Mouse (Mus musculus) MEL (cell line): Measurements from ENCODE around the gene Gstz1.

ENCODE experiments used
- CTCF ChIP-seq, 3 experiments: IDR thresholded peaks in 2 of 3; conservative IDR thresholded peaks in 1 of 3; 2 replicates each; pipeline ENCODE4 v1.5.1; 2011 to 2012; ENCODE audit warnings: low read length in 3 of 3, low read depth in 2 of 3, mild to moderate bottlenecking in 2 of 3, improper control_type of control experiment in 1 of 3, inconsistent platforms in 1 of 3, mixed read lengths in 1 of 3, moderate library complexity in 1 of 3; ENCODE audit not compliant: control insufficient read depth in 1 of 3, insufficient read depth in 1 of 3, poor library complexity in 1 of 3, severe bottlenecking in 1 of 3
- ELF1 ChIP-seq: IDR thresholded peaks from 2 replicates; pipeline ENCODE4 v1.6.1; 2014; ENCODE audit warnings: low read depth, mild to moderate bottlenecking, inconsistent platforms, low read length, improper control_type of control experiment, moderate library complexity
- EP300 ChIP-seq, 2 experiments: IDR thresholded peaks; 2 replicates each; pipeline ENCODE4 v1.6.1; 2011; ENCODE audit warnings: improper control_type of control experiment in 2 of 2, low read length in 2 of 2, low read depth in 1 of 2, mild to moderate bottlenecking in 1 of 2
- JUND ChIP-seq: IDR thresholded peaks from 2 replicates; pipeline ENCODE4 v1.6.1; 2011; ENCODE audit warnings: low read depth, mild to moderate bottlenecking, improper control_type of control experiment, low read length
- MYB ChIP-seq: IDR thresholded peaks from 2 replicates; pipeline ENCODE4 v1.6.1; 2011; ENCODE audit warnings: mild to moderate bottlenecking, low read depth, low read length, improper control_type of control experiment
- POLR2A ChIP-seq, 2 experiments: IDR thresholded peaks; 2 replicates each; pipeline ENCODE4 v1.6.1; 2011 to 2012; ENCODE audit warnings: low read length in 2 of 2, mild to moderate bottlenecking in 2 of 2, control low read depth in 1 of 2, improper control_type of control experiment in 1 of 2, low read depth in 1 of 2, moderate library complexity in 1 of 2; ENCODE audit not compliant: control insufficient read depth in 1 of 2, insufficient read depth in 1 of 2, poor library complexity in 1 of 2
- RAD21 ChIP-seq: IDR thresholded peaks from 2 replicates; pipeline ENCODE4 v1.6.1; 2011; ENCODE audit warnings: mild to moderate bottlenecking, low read depth, low read length, improper control_type of control experiment
- TAL1 ChIP-seq: IDR thresholded peaks from 2 replicates; pipeline ENCODE4 v1.6.1; 2012; ENCODE audit warnings: mild to moderate bottlenecking, inconsistent platforms, low read length, moderate library complexity, mixed read lengths
- TCF12 ChIP-seq: IDR thresholded peaks from 2 replicates; pipeline ENCODE4 v1.6.1; 2014; ENCODE audit warnings: low read depth, mild to moderate bottlenecking, inconsistent platforms, low read length, improper control_type of control experiment, moderate library complexity
- ZKSCAN1 ChIP-seq: IDR thresholded peaks from 2 replicates; pipeline ENCODE4 v1.6.1; 2012; ENCODE audit warnings: low read depth, mild to moderate bottlenecking, inconsistent platforms, low read length, improper control_type of control experiment, moderate library complexity
- ZMIZ1 ChIP-seq: IDR thresholded peaks from 2 replicates; pipeline ENCODE4 v1.6.1; 2012; ENCODE audit warnings: low read depth, mild to moderate bottlenecking, inconsistent platforms, low read length, improper control_type of control experiment, moderate library complexity

- TF ChIP-seq CTCF (IDR thresholded peaks at IDR 0.05 in 2 of 3, conservative IDR thresholded peaks at IDR 0.05 in 1 of 3; ENCODE audit: control insufficient read depth in 1 of 3, insufficient read depth in 1 of 3, low read depth in 2 of 3, low read length in 3 of 3, poor library complexity in 1 of 3, severe bottlenecking in 1 of 3): no peak
- no peak for TF ChIP-seq JUND
- no peak for TF ChIP-seq EP300 (IDR thresholded peaks at IDR 0.05; ENCODE audit: low read depth in 1 of 2, low read length in 2 of 2)
- TF ChIP-seq POLR2A (IDR thresholded peaks at IDR 0.05; ENCODE audit: control insufficient read depth in 1 of 2, insufficient read depth in 1 of 2, low read depth in 1 of 2, low read length in 2 of 2, poor library complexity in 1 of 2): no peak
- no peak for TF ChIP-seq TAL1
- TF ChIP-seq ZKSCAN1: no peak
- no peak for TF ChIP-seq TCF12
- no peak for TF ChIP-seq ZMIZ1
- TF ChIP-seq ELF1: no peak
- TF ChIP-seq RAD21: no peak
- no peak for TF ChIP-seq MYB
These were observed 15.8 kb upstream of the Gstz1 start for GRCm38 (mm10) chr12:87131181-87131580.
